ENCODE assay signal across 22 mouse cellular contexts in the genomic region with DNA sequence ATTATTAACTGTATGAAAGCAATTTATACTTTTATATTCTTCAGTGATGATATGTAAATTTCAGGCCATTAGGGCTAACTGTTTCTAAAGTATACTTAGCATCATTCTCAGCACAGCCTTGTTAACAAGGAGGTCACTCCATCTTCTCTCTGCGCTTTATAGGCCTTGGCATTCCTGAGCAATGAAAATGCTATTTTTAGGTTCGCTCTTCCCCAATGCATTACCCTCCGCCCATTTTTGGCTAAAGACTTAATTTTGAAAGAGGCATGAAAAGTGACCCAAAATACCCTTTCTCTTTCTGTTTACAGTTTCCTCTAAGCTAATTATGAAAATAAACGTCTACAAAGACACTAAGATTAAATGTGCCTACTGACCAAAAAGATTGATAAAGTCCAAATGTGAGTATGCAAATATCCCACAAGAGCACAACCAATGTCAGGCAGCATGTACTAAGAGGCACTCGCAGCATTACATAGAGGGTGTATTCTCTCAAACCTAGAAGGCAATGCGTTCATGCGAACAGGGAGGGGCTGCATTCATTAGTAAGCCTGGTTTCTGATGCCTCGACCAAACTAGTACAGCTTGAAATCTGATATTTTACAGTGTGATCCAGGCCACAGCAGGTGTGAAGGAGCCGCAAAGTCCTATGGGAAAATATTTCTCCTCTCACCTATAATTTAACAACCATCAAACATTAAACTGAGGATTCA.
A peak's percentile ranks its signal among the peaks of the same experiment; 100 is the strongest.
DNase-seq lines count a peak whose midpoint lies in the region; ATAC-seq and TF ChIP-seq lines count a peak whose summit lies in the region.
"Had no signal": no experiment of that assay in that cellular context is flagged by ENCODE, and none has a peak within 500 bp of the region (broad histone marks: within the 10 kb centered on the region; RNA-seq: fewer than 3 reads in every experiment).

No protein-coding gene starts in this region.

- intact Hi-C loops in gastrocnemius, adult 2 months (cut with DNase I) = no loop called here
- intact Hi-C loops in gastrocnemius, postnatal 14 days (cut with DNase I; ENCODE audit: low total_unique reads) = no loop called here
- intact Hi-C loops in heart, adult 2 months (cut with DNase I) = no loop called here
- intact Hi-C loops in left cerebral cortex, postnatal 25 days (cut with DNase I) = no loop called here

- peaks cover 9% of the 10 kb centered on the region for H3K4me1 ChIP-seq in heart, embryonic 16.5 days (ENCODE audit: control insufficient read depth, insufficient read depth, low read length)
- no peaks in the 10 kb centered on the region; the same call in 1 of the 2 replicates for H3K4me1 ChIP-seq in heart, adult 2 months (ENCODE audit: control insufficient read depth, insufficient read depth, low read length)
- no peaks in the 10 kb centered on the region for H3K4me1 ChIP-seq in lung, postnatal 0 days (ENCODE audit: insufficient read depth, low read depth, low read length)
- H3K4me1 ChIP-seq: lung, embryonic 15.5 days; stomach, embryonic 15.5 days had no signal

- TF ChIP-seq POLR2A in heart, adult 2 months (IDR thresholded peaks at IDR 0.05; ENCODE audit: insufficient read depth, low read depth, low read length) = no peak

- peaks cover 3% of the 10 kb centered on the region; the same call in 1 of the 2 replicates for H3K36me3 ChIP-seq in heart, embryonic 16.5 days (ENCODE audit: control insufficient read depth, insufficient read depth)
- H3K36me3 ChIP-seq in heart, adult 2 months (ENCODE audit: control insufficient read depth, insufficient read depth, low read length) = peaks cover 2% of the 10 kb centered on the region; the same call in 1 of the 2 replicates
- H3K36me3 ChIP-seq in lung, postnatal 0 days (ENCODE audit: insufficient read depth, low read length) = no peaks in the 10 kb centered on the region
- H3K36me3 ChIP-seq: lung, embryonic 15.5 days; stomach, embryonic 15.5 days had no signal

- no peak overlapping the region for H3K4me2 ChIP-seq in heart, embryonic 16.5 days (ENCODE audit: low read depth, low read length)
- H3K4me2 ChIP-seq in lung, postnatal 0 days (replicated peaks; ENCODE audit: low read depth, low read length) = no peak overlapping the region
- H3K4me2 ChIP-seq: hindbrain, embryonic 14.5 days; lung, embryonic 15.5 days; stomach, embryonic 15.5 days had no signal

- no peaks in the 10 kb centered on the region for H3K79me2 ChIP-seq in heart, adult 2 months (replicated peaks; ENCODE audit: control insufficient read depth, insufficient read depth, low read length)

- H3K27me3 ChIP-seq in heart, embryonic 16.5 days (ENCODE audit: control insufficient read depth, insufficient read depth, low read length) = no peaks in the 10 kb centered on the region
- no peaks in the 10 kb centered on the region for H3K27me3 ChIP-seq in heart, adult 2 months (ENCODE audit: control insufficient read depth, insufficient read depth, low read length)
- H3K27me3 ChIP-seq in lung, postnatal 0 days (replicated peaks; ENCODE audit: insufficient read depth, low read length) = no peaks in the 10 kb centered on the region
- H3K27me3 ChIP-seq: lung, embryonic 15.5 days; stomach, embryonic 15.5 days had no signal

- TF ChIP-seq CTCF in gastrocnemius, adult 2 months (IDR thresholded peaks at IDR 0.05) = no peak
- TF ChIP-seq CTCF in heart, adult 2 months (IDR thresholded peaks at IDR 0.05) = no peak
- no peak for TF ChIP-seq CTCF in lung, postnatal 0 days (IDR thresholded peaks at IDR 0.05)

- TF ChIP-seq EP300 in heart, adult 2 months (IDR thresholded peaks at IDR 0.05; ENCODE audit: insufficient read depth, low read depth, low read length) = no peak
- TF ChIP-seq EP300 in lung, postnatal 0 days (IDR thresholded peaks at IDR 0.05) = no peak

- H3K9me3 ChIP-seq in heart, embryonic 16.5 days (replicated peaks; ENCODE audit: control insufficient read depth, low read length) = 0 out of 2 replicates have a peak, but pooled peaks cover 4% of the 10 kb centered on the region
- 0 out of 2 replicates have a peak, but pooled peaks cover 2% of the 10 kb centered on the region for H3K9me3 ChIP-seq in lung, postnatal 0 days (ENCODE audit: low read length)
- H3K9me3 ChIP-seq: lung, embryonic 15.5 days; midbrain, embryonic 10.5 days; stomach, embryonic 15.5 days had no signal

- no peak for DNase-seq in gastrocnemius, adult 2 months
- DNase-seq in gastrocnemius, postnatal 14 days = no peak
- no peak for DNase-seq in heart, adult 2 months
- peak; percentile 19 for DNase-seq in lung, postnatal 0 days (ENCODE audit: low spot score)
- no peak for DNase-seq in lung, postnatal 14 days
- DNase-seq in left cerebral cortex, postnatal 25 days (ENCODE audit: low spot score in 2 of 2) = no peak
- DNase-seq: adrenal gland, postnatal 36 days; cerebellum, adult 11 months; cerebellum, postnatal 10 days; forebrain, postnatal 0 days; heart, postnatal 4 days; kidney, adult 8-10 months; kidney, postnatal 10 days; thymus, postnatal 36 days had no signal

- WGBS in heart, embryonic 16.5 days = 47% methylated on average over 9 of the region's 9 CpGs
- 53% methylated on average over 9 of the region's 9 CpGs for WGBS in heart, adult 2 months
- WGBS in lung, postnatal 0 days = 58% methylated on average over 9 of the region's 9 CpGs

- H3K4me3 ChIP-seq in gastrocnemius, adult 2 months = peak overlapping the region; percentile 19
- no peak overlapping the region for H3K4me3 ChIP-seq in heart, embryonic 16.5 days (ENCODE audit: low read length)
- no peak overlapping the region for H3K4me3 ChIP-seq in heart, adult 2 months
- H3K4me3 ChIP-seq in lung, postnatal 0 days (ENCODE audit: low read depth, low read length) = no peak overlapping the region
- H3K4me3 ChIP-seq: lung, embryonic 15.5 days; midbrain, embryonic 10.5 days; stomach, embryonic 15.5 days had no signal

- peak overlapping the region; percentile 12; the same call in 1 of the 2 replicates for H3K27ac ChIP-seq in gastrocnemius, adult 2 months
- peak overlapping the region; percentile 41 for H3K27ac ChIP-seq in heart, embryonic 16.5 days (ENCODE audit: low read length)
- H3K27ac ChIP-seq in heart, adult 2 months = no peak overlapping the region
- no peak overlapping the region for H3K27ac ChIP-seq in lung, postnatal 0 days (ENCODE audit: low read length)
- H3K27ac ChIP-seq: hindbrain, embryonic 14.5 days; liver, embryonic 14.5 days; lung, embryonic 15.5 days; midbrain, embryonic 10.5 days; stomach, embryonic 15.5 days had no signal

- ATAC-seq in heart, embryonic 16.5 days (replicated peaks; ENCODE audit: extremely low read depth, insufficient read depth, low FRiP score) = no peak
- ATAC-seq in lung, postnatal 0 days = no peak
- ATAC-seq: forebrain, postnatal 0 days; inflammation-experienced regulatory T-cells, adult 6 months; midbrain, embryonic 16.5 days had no signal

- H3K9ac ChIP-seq in heart, embryonic 16.5 days (ENCODE audit: low read length) = no peak overlapping the region
- H3K9ac ChIP-seq in heart, adult 2 months (ENCODE audit: low read depth, low read length) = no peak overlapping the region
- no peak overlapping the region for H3K9ac ChIP-seq in lung, postnatal 0 days (replicated peaks; ENCODE audit: low read depth)
- H3K9ac ChIP-seq: forebrain, postnatal 0 days; hindbrain, embryonic 14.5 days; liver, embryonic 14.5 days; lung, embryonic 15.5 days; stomach, embryonic 15.5 days had no signal

Comparison
In these comparisons a context has a peak if more than half of its experiments do, and no peak if none do; other contexts are left out.
1. H3K27ac ChIP-seq: peak in gastrocnemius, adult 2 months (single experiment) and heart, embryonic 16.5 days (single experiment); none in heart, adult 2 months (single experiment) and lung, postnatal 0 days (single experiment).